Mouse (Mus musculus) megakaryocyte, embryonic 14.5 days (primary cell): ENCODE results near the gene Prss37. TPM values are rescaled to one million over a fixed set of nuclear protein-coding genes. Genes with fewer than 3 reads are reported as not detected.

ENCODE experiments used
- H3K27me3 ChIP-seq: replicated peaks from 2 replicates; pipeline ENCODE3; 2012; ENCODE audit warnings: inconsistent platforms
- H3K36me3 ChIP-seq: replicated peaks from 2 replicates; pipeline ENCODE3; 2012; ENCODE audit warnings: low read length, inconsistent platforms, mixed read lengths
- H3K4me1 ChIP-seq: 2 replicates; pipeline ENCODE4 v1.6.1; 2012; ENCODE audit warnings: inconsistent platforms
- H3K4me3 ChIP-seq: replicated peaks from 2 replicates; pipeline ENCODE3; 2012; ENCODE audit warnings: moderate library complexity, mild to moderate bottlenecking, inconsistent platforms
- H3K9me3 ChIP-seq: 2 replicates; pipeline ENCODE4 v1.6.1; 2012; ENCODE audit warnings: inconsistent platforms
- FLI1 ChIP-seq: IDR thresholded peaks from 2 replicates; pipeline ENCODE4 v1.6.1; 2012; ENCODE audit warnings: low read length, inconsistent platforms, mixed read lengths
- GATA1 ChIP-seq: IDR thresholded peaks from 3 replicates; pipeline ENCODE4 v1.6.1; 2012; ENCODE audit warnings: mixed read lengths, low read length, inconsistent platforms, borderline replicate concordance
- polyA plus RNA-seq: library from polyadenylated mRNA; stranded (reverse); fragments of >175 nt; gene quantifications from 2 replicates; pipeline ENCODE4 v1.2.3, GENCODE M21; 2012; ENCODE audit warnings: low replicate concordance; ENCODE audit not compliant: insufficient read depth

Gene Prss37
- polyA plus RNA-seq, 1 experiment: not detected

DNA sequence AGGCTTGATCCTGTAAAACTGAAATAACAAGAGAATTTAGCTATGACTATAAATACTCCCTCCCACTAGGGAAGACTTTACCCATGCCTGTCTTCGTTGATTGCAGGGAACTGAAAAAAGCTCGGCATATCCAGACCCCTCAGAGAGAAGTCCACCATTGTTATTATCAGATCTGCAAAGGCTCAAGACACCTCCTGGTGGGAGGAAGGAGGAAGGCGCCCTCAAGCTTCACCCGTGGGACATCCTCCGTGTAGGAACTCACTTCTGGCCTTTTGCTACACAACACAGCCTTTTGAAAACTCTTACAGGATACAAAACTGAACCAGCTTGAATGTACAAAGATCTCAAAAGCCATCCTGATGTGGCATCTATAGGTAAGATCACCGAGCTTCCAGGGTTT is 53.6 kb downstream of the Prss37 start:
- no peaks in the 10 kb centered on the region for H3K36me3 ChIP-seq
- TF ChIP-seq GATA1: no peak
- TF ChIP-seq FLI1: no peak
- peaks cover 37% of the 10 kb centered on the region for H3K4me1 ChIP-seq
- H3K9me3 ChIP-seq: peaks cover 4% of the 10 kb centered on the region; the same call in 1 of the 2 replicates
- no peaks in the 10 kb centered on the region for H3K27me3 ChIP-seq
- no peak overlapping the region for H3K4me3 ChIP-seq

Other genes starting within 250 kb of the Prss37 start
- gene Agk, start 194.3 kb downstream of the Prss37 start, polyA plus RNA-seq: 2.2 and 3.0 TPM in 2 replicates
- gene E330009J07Rik, start 83.4 kb downstream of the Prss37 start, polyA plus RNA-seq: 0.12 TPM in 1 of 2 replicates, not detected in the other
- 0.57 TPM in 1 of 2 replicates, not detected in the other for gene Wee2, start 80.4 kb downstream of the Prss37 start, polyA plus RNA-seq
- gene Ssbp1, start 48.2 kb downstream of the Prss37 start, polyA plus RNA-seq: 7.4 and 12.6 TPM in 2 replicates
- gene Tas2r137, start 28.3 kb downstream of the Prss37 start, polyA plus RNA-seq: not detected in 2 replicates
- gene Tas2r108, start 26.0 kb downstream of the Prss37 start, polyA plus RNA-seq: not detected in 2 replicates
- gene Olfr461, start 35.5 kb upstream of the Prss37 start, polyA plus RNA-seq: not detected in 2 replicates
- gene Olfr460, start 50.0 kb upstream of the Prss37 start, polyA plus RNA-seq: not detected in 2 replicates
- 0.02 TPM in 1 of 2 replicates, not detected in the other for gene Clec5a, start 66.3 kb upstream of the Prss37 start, polyA plus RNA-seq
- not detected in 2 replicates for gene Tas2r138, start 93.8 kb upstream of the Prss37 start, polyA plus RNA-seq
- gene Mgam, start 109.3 kb upstream of the Prss37 start, polyA plus RNA-seq: not detected in 2 replicates